Mouse (Mus musculus) brain, adult 2 months (tissue): Measurements from ENCODE around the gene Ccdc157.

Experiments
- DNase-seq: peaks from one replicate; pipeline ENCODE4 v3.0.0; 2011; ENCODE audit warnings: low read depth, low spot score

Gene Ccdc157

GRCm38 (mm10) chr11:4103522-4103921, 56.6 kb downstream of the Ccdc157 start:
- no peak for DNase-seq

- DNase-seq, result peak; percentile 53
Observed at GRCm38 (mm10) chr11:4101851-4102250, 58.2 kb downstream of the Ccdc157 start.

- peak; percentile 72 for DNase-seq
Observed at GRCm38 (mm10) chr11:4099447-4099846, 60.6 kb downstream of the Ccdc157 start.

GRCm38 (mm10) chr11:4098816-4099215, 61.3 kb downstream of the Ccdc157 start:
- no peak for DNase-seq

- DNase-seq, result no peak
Observed at GRCm38 (mm10) chr11:4098120-4098519, 62.0 kb downstream of the Ccdc157 start.

- DNase-seq, result no peak
Observed at GRCm38 (mm10) chr11:4097091-4097621, 62.9 kb downstream of the Ccdc157 start.

GRCm38 (mm10) chr11:4096054-4096984, 63.8 kb downstream of the Ccdc157 start:
- peak; percentile 100 for DNase-seq

- peak; percentile 85 for DNase-seq
Observed at GRCm38 (mm10) chr11:4095171-4096053, 64.7 kb downstream of the Ccdc157 start, which contains the start of gene Mtfp1. Gene Mtfp1 (minus strand): TSS chr11:4095445.

GRCm38 (mm10) chr11:4094378-4095170, 65.5 kb downstream of the Ccdc157 start:
- DNase-seq, result peak; percentile 89

- DNase-seq, result peak; percentile 82
Observed at GRCm38 (mm10) chr11:4093459-4094377, 66.4 kb downstream of the Ccdc157 start.
